Mouse (Mus musculus) heart, adult 18-20 months (tissue): ENCODE measurements around the gene Prdm16. TPM values are rescaled to one million over a fixed set of nuclear protein-coding genes. Genes with fewer than 3 reads are reported as not detected.
A peak's percentile ranks its signal among the peaks of the same experiment; 100 is the strongest.

Experiments used
- DNase-seq, 2 experiments: peaks; one replicate each; pipeline ENCODE4 v3.0.0; 2021 to 2022; ENCODE audit warnings: mixed read lengths in 1 of 2
- total RNA-seq, 2 experiments: library from RNA; stranded (reverse); gene quantifications; 2 replicates each; pipeline ENCODE4 v1.2.3; 2021

Gene Prdm16
- total RNA-seq, 2 experiments from 2014 or later, result 10.2 to 10.4 TPM

DNA sequence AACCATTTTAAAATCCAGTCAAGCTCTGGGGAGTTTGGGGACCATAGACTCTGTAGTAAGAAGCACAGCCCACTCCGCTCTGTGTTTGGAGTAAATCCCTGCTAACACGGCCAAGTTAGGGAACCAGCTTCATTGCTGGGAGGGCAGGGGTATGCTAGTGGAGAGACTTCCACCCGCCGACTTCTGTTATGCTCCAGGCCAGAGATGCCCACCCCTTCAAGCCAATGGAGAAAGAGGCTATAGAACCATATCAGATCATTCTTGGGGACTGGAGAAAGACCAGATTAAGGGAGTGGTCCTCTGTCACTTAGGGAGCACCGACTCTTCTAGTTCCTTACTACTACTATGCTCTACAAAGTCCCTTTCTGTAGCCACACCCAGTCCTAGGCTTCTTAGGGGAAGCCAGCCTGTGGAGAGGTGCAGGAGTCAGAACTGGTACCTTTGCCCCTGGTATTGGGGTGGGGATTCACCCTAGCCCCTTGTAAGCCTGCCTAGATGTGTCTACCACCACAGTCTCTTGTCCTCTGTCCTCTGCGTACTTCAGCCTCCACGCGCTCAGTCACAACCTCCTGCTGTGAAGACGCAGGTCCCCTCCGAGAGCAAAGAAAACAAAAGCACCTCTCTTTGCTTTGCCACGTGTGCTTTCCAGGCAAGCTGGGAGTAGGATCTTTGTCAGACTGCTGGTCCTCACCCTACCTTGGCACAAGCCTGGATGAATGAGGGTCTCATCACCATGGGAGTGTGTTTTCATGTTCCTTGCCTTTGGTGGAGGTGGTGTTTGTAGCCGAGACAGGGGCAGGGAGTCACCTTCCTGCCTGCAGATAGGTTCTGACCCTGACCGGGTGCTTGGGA is 3.1 kb upstream of the Prdm16 start:
- DNase-seq, result no peak

DNA sequence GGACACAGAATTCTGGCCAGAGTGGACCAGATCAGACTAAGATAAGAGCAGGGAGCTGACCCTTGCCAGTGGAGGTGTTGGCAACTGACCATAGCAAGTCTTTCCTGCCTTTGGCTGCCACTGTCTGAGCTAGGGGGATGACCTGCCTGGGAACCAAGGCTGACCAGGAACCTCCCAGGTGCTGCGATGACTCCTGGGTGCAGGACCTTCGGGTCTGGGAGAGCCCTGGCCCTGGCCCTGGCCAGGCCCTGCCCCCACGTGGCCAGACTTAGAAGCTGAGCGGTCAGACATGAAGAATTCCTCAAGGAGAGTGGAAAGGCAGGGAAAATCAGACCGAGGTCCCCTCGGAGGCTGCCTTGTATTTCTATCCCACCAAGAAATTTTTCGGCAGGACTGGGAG is 2.5 kb upstream of the Prdm16 start:
- peak; percentile 25 to 49 for DNase-seq

DNA sequence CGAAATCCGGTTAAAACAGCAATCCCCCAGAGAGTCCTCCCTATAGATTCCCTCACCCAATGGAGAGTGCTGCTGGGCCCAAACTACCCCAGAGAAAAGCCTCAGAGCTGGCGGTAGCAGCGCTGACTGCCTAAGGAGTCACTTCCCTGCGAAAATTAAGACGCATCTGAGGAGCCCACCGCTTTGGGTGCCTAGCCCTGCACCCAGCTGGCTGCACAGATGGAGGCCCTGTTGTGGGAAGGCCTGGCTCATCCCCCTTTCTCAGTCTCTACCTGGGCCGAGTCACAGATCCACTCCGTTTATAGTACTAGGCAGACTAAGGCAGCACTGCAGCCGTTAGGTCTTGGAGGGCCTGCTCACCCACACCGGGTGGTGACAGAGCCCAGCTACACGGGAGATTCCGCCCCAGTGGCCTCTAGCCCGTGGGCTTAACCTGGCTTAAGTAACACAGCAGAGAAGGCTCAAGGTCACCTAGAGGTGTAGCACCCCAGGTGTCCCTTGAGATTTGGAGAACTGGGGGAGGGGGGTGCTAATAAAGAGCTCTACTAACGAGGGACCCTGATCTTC is 1.7 kb upstream of the Prdm16 start:
- DNase-seq, result peak in 1 of 2 experiments; percentile 34

DNA sequence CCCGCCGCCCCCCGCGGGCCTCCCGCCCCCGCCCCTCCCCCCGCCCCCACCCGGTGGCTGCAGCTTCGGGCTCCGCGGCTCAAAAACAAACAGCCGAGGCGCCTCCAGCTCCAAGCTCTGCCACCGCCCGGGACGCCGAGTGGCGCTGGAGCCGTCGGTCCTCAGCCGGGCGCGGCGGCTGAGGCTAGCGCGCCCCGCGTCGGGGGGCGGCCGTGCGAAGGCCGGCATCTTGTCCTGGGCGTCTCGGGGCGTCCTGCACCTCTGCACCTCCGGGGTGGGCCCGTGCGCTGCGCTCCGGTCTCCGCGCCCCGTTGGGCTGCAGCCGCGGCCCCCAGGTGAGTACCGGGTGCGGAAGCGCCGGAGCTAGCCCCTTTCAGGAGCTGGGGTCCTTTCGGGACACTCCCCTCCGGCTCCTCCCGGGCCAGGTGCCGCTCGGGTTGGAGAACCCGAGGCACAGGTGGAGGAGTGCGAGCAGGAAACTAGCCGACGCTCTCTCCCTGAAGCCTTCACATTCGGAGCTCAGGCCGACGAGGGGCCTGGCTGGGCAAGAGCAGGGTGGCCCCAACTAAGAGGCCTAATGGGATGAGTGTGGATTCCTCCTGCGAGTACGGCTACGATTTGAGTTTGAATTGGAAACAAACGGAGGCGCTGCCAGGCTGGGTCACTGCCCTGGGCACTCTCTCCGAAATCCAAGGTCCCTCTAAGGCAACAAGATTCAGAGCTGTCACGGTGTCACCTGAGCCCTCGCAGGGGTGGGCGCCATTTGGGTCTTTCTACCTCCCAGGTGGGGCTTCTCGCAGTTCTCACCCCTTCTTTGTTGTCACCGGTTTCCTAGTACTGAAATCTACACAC is 1.0 kb upstream of the Prdm16 start:
- peak in 1 of 2 experiments; percentile 41 for DNase-seq

DNA sequence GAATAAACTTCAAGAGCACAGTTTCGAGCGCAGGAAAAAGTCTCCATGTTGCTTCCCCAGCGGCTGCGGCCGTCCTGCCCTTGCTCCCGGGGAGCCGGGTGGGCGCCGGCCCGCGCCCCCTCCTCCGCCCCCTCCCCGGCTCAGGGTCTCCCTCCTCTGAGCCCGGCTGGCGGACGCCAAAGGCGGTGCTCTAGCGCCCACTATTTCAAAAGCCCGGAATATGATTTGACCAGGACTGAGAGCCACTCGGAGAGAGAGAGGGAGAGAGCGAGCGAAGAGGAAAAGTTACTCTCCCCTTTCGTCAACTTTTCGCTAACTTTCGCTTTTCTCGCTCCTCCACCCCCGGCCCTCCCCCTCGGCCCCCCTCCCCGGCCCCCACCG is 630 bp downstream of the Prdm16 start:
- peak in 1 of 2 experiments; percentile 64 for DNase-seq

DNA sequence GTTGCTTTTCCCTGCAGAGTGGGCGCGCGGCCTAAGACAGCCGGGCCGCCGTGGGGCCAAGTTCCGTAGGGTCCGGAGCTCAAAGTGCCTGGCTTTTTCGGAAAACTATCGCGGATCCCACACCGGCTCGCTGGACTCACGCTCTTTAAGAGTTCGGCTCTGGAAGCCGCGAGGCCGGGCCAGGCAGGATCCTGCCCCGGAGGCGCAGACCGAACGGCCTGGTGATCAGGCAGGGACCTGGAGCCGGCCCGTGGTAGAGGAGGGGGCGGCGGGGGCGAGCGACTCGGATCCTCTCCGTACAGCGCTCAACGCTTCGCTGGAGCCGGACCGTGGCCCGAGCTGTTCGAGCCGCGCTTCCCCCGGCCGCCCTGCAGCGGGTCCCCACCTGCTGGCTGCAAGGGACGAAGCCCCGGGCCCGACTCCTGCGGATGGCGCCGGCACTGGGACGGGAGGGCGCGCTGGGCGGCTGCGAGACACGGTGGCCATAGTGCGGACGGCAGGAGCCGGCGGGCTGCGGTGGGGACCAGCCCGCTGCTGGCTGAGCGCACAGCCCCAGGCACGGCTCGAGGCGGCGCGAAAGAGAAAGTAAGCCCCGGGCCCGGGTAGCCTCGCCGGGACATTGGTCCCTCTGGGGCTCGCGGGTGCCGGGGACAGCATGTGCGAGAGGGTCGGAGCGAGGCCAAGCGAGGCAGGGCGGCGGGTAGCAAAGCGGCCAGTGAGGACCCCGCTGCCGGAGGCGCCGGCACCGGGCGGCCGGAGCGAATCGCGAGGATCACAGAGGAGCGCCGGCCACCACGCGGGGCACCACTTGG is 1.2 kb downstream of the Prdm16 start:
- peak; percentile 46 to 70 for DNase-seq

DNA sequence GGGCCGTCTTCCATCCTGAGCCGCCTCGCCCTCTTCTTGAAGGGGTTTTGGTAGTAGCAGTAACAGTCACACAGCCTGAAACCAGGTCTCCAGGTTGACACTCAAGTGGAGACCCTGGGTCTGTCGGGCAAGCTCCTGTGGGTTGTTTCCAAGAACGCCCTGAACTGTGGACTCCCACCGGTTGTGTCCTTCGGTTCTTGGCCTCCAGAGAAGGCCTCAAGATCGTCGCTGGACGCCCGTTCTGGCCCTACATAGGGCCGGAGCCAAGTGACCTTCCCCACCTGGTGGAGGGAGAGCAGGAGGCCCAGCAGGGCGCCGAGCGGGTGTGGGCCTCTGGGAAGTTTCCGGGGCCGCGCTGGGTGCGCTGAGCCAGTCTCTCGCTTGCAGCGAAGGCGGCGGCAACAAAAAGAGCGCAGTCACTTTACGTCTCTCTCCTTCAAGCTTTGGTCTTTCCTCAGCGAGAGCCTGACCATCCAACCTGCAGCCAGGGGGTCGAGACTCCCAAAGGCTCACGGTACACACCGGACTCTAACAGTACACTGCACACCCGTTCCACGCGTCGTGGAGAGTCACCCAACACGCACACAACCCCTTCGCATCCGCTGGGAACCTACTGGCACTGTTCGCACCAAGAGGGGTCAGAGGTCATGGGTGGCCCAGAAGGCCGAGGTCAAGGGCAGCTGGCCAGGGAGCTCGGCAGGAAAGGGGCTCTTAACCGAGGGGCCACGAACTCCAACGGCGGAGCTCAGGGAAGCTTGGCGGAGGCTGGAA is 2.0 kb downstream of the Prdm16 start:
- peak; percentile 9 to 63 for DNase-seq

DNA sequence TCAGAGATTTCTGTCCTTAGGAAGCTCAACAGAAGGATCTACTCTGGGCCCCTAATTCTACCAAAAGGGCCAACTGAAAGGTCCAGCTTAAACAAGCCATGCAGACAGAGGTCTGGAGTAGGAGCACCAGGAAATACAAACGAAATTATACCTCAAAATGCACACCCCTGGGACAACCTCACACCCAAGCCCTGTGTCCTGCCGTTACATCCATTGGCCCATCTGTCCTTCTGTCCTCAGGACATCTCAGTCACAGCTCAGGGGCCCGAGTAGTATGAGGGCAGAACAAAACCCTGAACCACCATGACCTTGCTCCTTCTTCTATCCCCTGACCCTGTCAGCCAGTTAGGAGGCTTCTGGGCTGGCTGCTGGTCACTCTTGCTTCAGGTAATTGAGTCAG is 2.7 kb downstream of the Prdm16 start:
- peak in 1 of 2 experiments; percentile 44 for DNase-seq

DNA sequence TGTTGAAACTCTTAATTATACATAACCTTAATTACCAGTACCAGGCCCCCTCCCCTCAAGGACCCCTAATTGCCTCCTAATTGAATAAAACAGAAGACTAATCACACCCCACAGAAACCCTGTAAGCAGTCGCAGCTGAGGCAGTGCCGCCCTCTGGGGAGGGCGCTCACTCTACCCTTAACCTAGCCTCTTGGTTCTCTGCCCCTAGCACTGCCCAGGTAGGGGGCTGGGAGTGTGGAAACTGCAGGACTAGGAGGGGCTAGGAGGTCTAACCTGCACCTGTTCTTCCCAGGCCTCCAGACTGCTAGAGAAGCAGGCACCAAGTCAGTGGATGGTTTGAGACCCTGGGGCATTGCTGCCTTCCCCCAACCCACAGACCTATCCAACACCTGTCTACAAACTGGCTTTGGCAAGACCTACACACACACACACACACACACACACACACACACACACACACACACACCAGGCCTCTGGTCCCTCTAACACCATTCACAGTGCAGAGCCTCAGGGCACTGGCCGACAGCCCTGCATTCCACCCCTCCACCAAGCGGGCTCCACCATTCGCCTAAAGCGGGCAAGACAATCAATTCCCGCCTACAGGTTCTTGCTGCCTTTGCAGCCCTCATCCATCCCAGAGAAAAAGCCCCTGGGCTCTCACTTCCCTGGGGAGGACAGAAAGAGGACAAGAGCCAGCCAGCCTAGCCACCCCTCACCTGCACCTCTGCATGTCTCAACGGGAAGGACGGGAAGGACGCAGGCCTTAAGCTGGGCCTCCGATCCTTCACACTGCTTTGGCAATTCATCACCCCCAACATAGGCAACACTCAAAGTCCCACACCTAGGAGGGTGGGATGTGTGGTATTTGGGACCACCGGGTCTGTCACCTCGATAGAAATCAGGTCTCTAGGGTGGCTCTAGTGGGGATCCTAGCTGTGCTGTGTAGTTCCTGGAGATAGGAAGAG is 3.6 kb downstream of the Prdm16 start:
- peak in 1 of 2 experiments; percentile 50 for DNase-seq

DNA sequence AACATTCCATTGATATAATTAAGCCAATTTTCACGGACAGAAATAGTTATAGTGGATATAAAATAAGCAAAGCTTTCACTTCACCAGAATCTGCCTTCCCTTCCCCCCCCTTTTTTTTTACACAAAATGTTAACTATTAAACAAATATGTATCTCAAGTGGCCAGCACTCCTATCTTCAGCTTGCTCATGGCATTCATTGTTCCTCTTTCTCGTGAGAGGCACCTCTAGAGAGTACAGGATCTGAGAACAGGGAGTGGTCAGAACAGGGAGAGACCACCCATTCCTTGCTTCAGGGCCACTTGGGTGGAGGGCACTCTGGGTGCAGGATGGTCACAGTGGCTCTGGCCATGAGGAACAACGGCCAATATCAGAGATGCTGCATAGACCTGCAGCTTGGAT is 5.9 kb downstream of the Prdm16 start:
- DNase-seq, result no peak

DNA sequence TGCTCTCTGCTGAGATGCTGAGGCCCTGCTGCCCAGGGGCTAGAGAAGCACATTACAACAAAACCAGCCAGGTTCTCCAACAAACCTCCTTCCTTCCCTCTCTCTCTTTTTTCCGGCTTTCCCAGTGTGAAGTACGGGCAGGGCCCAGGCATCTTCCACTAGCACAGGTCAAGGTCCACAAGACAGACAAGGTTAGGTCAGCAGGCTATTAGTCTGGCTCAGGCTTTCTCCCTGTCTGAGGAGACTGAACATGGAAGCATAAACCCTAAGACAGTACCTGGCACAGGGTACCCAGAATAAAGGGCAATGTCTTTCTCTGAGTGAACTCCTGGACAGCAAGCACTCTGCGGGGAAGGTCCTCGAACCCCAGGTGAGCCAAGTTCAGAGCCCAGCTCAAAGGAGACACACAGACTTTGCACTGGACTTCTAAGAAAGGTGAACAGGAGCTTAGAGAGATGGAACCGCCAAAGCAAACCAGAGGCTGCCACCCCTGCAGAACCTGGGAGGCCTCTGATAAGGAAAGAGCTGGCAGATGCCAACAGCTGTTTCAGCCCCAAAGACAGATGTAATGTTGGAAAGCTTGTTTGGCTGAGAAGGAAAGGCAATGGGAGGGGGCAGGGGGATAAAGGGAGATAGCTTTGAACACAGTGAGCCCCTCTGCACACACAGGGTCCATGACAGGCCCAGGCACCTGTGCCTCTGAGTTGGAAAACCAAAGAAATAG is 9.1 kb downstream of the Prdm16 start:
- DNase-seq, result no peak

DNA sequence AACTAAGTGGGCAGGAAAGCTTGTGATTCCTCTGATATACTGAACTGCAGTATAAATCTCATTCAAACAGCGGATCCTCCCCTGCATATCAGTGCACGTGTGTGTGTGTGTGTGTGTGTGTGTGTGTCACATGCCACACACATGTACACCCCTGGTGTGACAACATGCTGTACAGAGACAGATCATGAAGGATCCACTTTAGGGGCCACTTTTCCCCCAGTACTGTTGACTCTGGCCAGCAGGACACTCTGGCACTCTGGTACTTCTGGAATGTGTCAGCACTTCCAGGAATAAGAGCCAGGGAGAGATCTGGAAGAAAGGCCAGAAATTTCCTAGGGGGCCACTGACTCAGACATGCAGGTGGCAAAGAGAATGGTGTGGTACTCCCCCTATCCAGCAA is 10.4 kb downstream of the Prdm16 start:
- DNase-seq, result no peak

DNA sequence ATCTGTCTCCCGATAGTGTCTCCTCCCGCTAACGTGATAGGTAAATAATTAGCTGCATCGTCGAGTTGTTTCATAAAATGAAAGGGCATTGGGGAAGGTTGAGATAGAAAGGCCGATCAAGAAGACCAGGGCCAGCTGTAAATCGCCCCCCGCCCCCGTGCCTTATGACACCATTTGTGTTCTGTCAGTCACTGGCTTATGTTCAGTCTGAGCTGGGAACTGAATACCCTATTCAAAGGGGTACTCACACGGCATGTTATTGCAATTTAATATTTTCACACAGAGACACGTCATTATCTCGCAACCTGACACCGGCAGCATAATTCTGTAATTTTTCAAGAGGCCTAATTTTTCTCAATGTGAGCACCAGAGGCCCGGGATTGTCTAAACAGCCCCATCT is 11.0 kb downstream of the Prdm16 start:
- DNase-seq, result no peak

DNA sequence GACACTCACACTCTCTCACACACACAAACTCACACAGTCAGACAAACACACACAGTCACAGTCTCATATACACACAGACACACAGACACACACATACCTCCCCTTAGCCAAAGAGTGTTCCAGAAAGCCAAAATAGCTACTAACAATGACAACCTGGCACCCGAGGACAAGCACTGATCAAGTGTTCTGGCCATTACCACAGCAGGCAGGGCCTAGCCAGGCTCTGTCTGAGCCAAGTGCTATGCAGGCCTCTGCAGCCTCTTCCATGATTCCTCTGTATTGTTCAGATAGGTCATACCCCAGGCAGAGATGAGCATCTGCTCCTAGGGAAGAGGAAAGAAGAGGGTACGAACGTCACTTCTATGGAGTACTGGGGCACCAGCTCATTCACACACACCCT is 13.4 kb downstream of the Prdm16 start:
- DNase-seq, result peak; percentile 42 to 58

DNA sequence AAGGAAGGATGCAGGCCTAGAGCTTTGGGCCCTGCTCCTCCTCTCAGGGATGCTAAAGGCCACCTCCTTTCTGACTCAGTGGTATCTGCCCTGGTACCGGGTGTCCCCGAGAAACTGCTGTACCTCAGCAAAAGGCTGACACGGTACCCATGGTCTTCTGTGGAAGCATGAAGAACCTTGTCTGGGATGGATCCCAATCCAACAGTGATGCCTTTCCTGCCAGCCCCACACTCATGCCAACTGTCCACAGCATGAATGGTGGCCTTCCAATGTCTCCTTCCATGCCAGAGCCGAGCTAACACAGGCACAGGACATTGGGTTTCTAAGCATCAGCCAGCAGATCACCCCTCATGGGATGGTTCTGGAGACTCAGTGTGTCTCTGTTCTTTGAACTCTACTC is 14.2 kb downstream of the Prdm16 start:
- DNase-seq, result peak in 1 of 2 experiments; percentile 9

DNA sequence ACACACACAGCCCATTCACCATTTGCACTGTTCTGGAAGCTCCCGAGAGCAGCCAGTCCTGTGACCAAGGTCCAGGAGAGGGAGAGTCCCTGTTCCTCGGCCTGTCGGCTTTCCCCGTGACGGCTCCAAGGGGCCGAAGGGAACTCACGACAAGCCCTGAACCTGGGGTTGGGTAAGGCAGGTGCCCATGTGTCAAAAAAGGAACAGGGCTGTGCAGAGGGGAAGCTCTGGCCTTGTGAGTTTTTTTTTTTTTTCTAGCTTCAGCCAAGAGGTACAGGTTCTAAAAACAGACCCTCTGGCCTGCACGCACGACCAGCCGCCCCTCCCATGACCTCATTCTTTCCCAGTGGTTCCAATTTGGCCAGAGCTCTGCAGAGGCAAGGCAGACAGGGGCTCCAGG is 25.5 kb downstream of the Prdm16 start:
- peak; percentile 56 to 64 for DNase-seq

DNA sequence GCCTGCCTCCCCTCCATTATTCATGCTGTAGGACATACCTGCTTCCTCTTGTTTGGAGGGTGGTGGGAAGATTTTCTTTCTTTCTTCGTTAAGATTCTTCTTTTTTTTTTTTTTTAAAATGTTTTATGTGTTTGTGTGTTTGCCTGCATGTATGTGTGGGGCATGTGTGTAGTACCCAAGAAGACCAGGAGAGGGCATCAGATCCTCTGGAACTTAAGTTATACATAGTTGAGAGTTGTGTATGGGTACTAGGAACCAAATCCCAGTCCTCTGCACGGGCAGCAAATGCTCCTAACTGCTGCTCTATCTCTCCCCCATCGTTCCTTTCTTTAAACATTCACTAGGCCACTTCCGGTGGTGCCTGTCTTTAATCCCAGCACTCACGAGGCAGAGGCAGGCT is 28.9 kb downstream of the Prdm16 start:
- DNase-seq, result no peak

DNA sequence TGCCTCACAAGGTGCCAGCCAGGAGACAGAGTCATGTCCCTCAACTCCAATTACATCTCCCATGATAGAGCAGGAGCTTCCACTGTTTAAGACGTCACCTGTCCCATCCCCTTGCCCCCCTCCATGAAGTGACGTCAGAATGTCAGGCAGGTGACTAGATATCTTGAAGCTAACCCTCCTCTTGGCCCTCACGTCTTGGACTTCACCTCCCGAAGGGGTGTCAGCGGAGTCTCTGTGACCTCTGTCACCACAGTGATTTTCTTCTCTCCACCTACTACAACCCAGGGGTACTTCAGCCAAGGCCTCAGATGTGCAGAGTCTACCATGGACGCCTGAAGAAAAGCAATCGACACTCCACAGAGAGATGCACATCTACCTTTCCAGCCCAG is 32.2 kb downstream of the Prdm16 start:
- no peak for DNase-seq
